Mouse (Mus musculus) liver, embryonic 14.5 days (tissue): ENCODE measurements around the gene Gdf11. TPM values are rescaled to one million over a fixed set of nuclear protein-coding genes. Genes with fewer than 3 reads are reported as not detected.
A peak's percentile ranks its signal among the peaks of the same experiment; 100 is the strongest.

Experiments
- ATAC-seq: fragments of 200-750 bp; cut with Nextera tagmentation; 2 replicates; pipeline ENCODE4 v1.8.0; 2017; ENCODE audit warnings: moderate number of reproducible peaks, mild to moderate bottlenecking, moderate library complexity; ENCODE audit not compliant: insufficient read depth
- DNase-seq, 3 experiments: peaks; one replicate each; pipeline ENCODE4 v3.0.0-alpha.2; 2012 to 2013; ENCODE audit warnings: low read depth in 3 of 3, low spot score in 3 of 3
- H3K27ac ChIP-seq: fragments of 300-500 bp; sonication (generic); 2 replicates; pipeline ENCODE4 v1.5.1; 2014; ENCODE audit warnings: moderate library complexity, mild to moderate bottlenecking, control low read depth, inconsistent platforms
- H3K27me3 ChIP-seq: fragments of 300-500 bp; sonication (generic); 2 replicates; pipeline ENCODE4 v1.6.1; 2014; ENCODE audit warnings: mild to moderate bottlenecking, low read length, moderate library complexity; ENCODE audit not compliant: control insufficient read depth, insufficient read depth
- H3K36me3 ChIP-seq: fragments of 300-500 bp; sonication (generic); replicated peaks from 2 replicates; pipeline ENCODE4 v1.6.1; 2014; ENCODE audit warnings: low read depth; ENCODE audit not compliant: control insufficient read depth, insufficient read depth
- H3K4me1 ChIP-seq, 2 experiments: fragments of 200-500 bp in 1 of 2; fragments of 300-500 bp in 1 of 2; sonication (generic) in 1 of 2; replicated peaks; 2 replicates each; pipeline ENCODE4 v1.6.1; 2012 to 2014; ENCODE audit warnings: antibody characterized with exemption in 1 of 2, inconsistent platforms in 1 of 2, low read length in 1 of 2; ENCODE audit not compliant: control insufficient read depth in 2 of 2, insufficient read depth in 2 of 2
- H3K4me2 ChIP-seq: fragments of 300-500 bp; sonication (generic); 2 replicates; pipeline ENCODE4 v1.6.1; 2014; ENCODE audit warnings: low read depth, mild to moderate bottlenecking, control low read depth, moderate library complexity
- H3K4me3 ChIP-seq, 2 experiments: fragments of 200-500 bp in 1 of 2; fragments of 300-500 bp in 1 of 2; sonication (generic) in 1 of 2; 2 replicates each; pipeline ENCODE4 v1.5.1; 2012 to 2014; ENCODE audit warnings: low read depth in 2 of 2, low read length in 2 of 2, mild to moderate bottlenecking in 2 of 2, control low read depth in 1 of 2, inconsistent platforms in 1 of 2, moderate library complexity in 1 of 2; ENCODE audit not compliant: insufficient read depth in 1 of 2
- H3K9ac ChIP-seq: fragments of 300-500 bp; sonication (generic); replicated peaks from 2 replicates; pipeline ENCODE4 v1.6.1; 2014; ENCODE audit warnings: mild to moderate bottlenecking, control low read depth, moderate library complexity
- H3K9me3 ChIP-seq: fragments of 300-500 bp; sonication (generic); 2 replicates; pipeline ENCODE4 v1.6.1; 2016; ENCODE audit warnings: low read length, mixed read lengths; ENCODE audit not compliant: control insufficient read depth
- CTCF ChIP-seq: IDR thresholded peaks from 2 replicates; pipeline ENCODE4 v1.5.1; 2016; ENCODE audit warnings: antibody characterized with exemption, low read depth, control low read depth
- EP300 ChIP-seq: IDR thresholded peaks from 2 replicates; pipeline ENCODE4 v1.6.1; 2016; ENCODE audit warnings: antibody characterized with exemption, low read depth
- WGBS: fragments of 180-500 bp; shearing (Covaris S2); extraction: QIAGEN DNeasy Blood & Tissue Kit; methylation state at CpG from one replicate; pipeline ENCODE4 v1.1.7; 2014; ENCODE audit not compliant: insufficient replicate concordance; 5-methylcytosine and 5-hydroxymethylcytosine counted together
- polyA plus RNA-seq, 2 experiments: library from polyadenylated mRNA; depleted of rRNA in 1 of 2; stranded (reverse) in 1 of 2; unstranded in 1 of 2; fragments of >200 nt; fragmentation: Nextera tagmentation in 1 of 2; extraction: Ambion mirVana in 1 of 2; gene quantifications; 2 replicates each; pipeline versions ENCODE4 v1.2.1 to v1.2.3; 2012 to 2014

Gdf11 gene
- polyA plus RNA-seq, 2 experiments: 0.23 to 0.36 TPM

- no peak overlapping the region for H3K9ac ChIP-seq
- peaks cover 52% of the 10 kb centered on the region for H3K27me3 ChIP-seq
- ATAC-seq (no peak), DNase-seq (no peak)
- no peaks in the 10 kb centered on the region for H3K36me3 ChIP-seq
- TF ChIP-seq EP300: no peak
- TF ChIP-seq CTCF: no peak
- WGBS: 51% methylated on average over 8 of the region's 8 CpGs
- no peaks in the 10 kb centered on the region for H3K9me3 ChIP-seq
- H3K4me1 ChIP-seq: no peaks in the 10 kb centered on the region
- H3K4me3 ChIP-seq: no peak overlapping the region
- no peak overlapping the region for H3K27ac ChIP-seq
- H3K4me2 ChIP-seq: no peak overlapping the region
Measured at GRCm38 (mm10) chr10:128935826-128936440, 44.4 kb upstream of the Gdf11 start.

GRCm38 (mm10) chr10:128934997-128935787 is 43.7 kb upstream of the Gdf11 start:
- Histone ChIP-seq H3K4me3 (no peak overlapping the region), H3K9ac (no peak overlapping the region), H3K4me1 (no peaks in the 10 kb centered on the region), H3K9me3 (no peaks in the 10 kb centered on the region), H3K27me3 (peaks cover 52% of the 10 kb centered on the region), H3K27ac (no peak overlapping the region), H3K36me3 (no peaks in the 10 kb centered on the region), H3K4me2 (no peak overlapping the region)
- DNase-seq (no peak), ATAC-seq (no peak)
- 55% methylated on average over 7 of the region's 7 CpGs for WGBS
- TF ChIP-seq CTCF: peak; percentile 11; the same call in 1 of the 2 replicates
- no peak for TF ChIP-seq EP300

DNA sequence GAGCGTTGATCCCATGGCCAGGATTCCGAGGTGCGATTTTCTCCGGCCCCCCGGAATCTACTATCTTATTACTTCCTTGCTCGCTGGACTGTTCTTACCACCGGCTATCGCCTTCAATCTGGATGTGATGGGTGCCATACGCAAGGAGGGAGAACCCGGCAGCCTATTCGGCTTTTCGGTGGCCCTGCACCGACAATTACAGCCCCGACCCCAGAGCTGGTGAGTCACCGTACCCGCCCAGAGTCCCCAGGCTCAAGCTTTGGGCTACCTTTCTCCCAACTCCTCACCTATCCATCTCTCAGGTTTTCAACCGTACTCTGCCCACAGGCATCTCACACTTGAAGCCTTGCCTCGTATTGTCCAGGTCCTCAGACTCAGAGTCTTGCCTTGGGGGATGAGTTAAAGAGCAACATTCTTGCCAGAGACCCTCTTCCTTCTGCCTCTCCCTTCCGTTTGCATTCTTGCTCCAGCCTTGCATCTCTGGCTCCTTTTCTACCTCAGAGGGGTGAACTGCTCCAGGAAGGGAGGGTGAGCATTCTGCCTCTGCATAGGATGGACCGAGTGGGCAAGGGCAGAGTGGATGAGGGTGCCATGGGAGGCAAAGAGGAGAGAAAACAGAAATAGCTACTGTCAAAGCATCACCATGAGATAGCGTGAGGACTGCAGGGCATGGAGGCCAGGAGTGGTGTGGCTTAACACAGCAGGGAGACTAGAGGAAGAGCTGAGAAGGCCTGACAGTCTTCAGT is 42.6 kb upstream of the Gdf11 start:
- Histone ChIP-seq H3K9me3 (no peaks in the 10 kb centered on the region), H3K27me3 (peaks cover 55% of the 10 kb centered on the region), H3K4me3 (peak overlapping the region in 1 of 2 experiments; percentile 15; a peak in 1 of 4 replicates), H3K27ac (no peak overlapping the region), H3K4me1 (no peaks in the 10 kb centered on the region), H3K4me2 (peak overlapping the region; percentile 28; the same call in 1 of the 2 replicates), H3K36me3 (no peaks in the 10 kb centered on the region), H3K9ac (no peak overlapping the region)
- ATAC-seq (no peak), DNase-seq (no peak)
- TF ChIP-seq CTCF: no peak
- no peak for TF ChIP-seq EP300
- 6% methylated on average over 21 of the region's 21 CpGs for WGBS

- no peak within 1 kb of the TSS for H3K9ac ChIP-seq
- peak within 1 kb of the TSS in 1 of 2 experiments; percentile 15; a peak in 1 of 4 replicates for H3K4me3 ChIP-seq
- under 1% methylated on average over 26 of the region's 26 CpGs for WGBS
- no peak within 1 kb of the TSS for H3K27ac ChIP-seq
- H3K36me3 ChIP-seq: no peaks in the 10 kb centered on the region
- peaks cover 59% of the 10 kb centered on the region for H3K27me3 ChIP-seq
- peak within 1 kb of the TSS; percentile 28; the same call in 1 of the 2 replicates for H3K4me2 ChIP-seq
- H3K4me1 ChIP-seq: no peaks in the 10 kb centered on the region
- no peaks in the 10 kb centered on the region for H3K9me3 ChIP-seq
- 0 out of 2 replicates have a peak, but pooled peaks have one; percentile 33 for ATAC-seq
- TF ChIP-seq EP300: no peak
- TF ChIP-seq CTCF: no peak
- DNase-seq: no peak
Measured at GRCm38 (mm10) chr10:128933574-128933973, 42.1 kb upstream of the Gdf11 start, which contains the start of gene Itga7. TSS of gene Itga7 (plus strand) at chr10:128933818.

DNA sequence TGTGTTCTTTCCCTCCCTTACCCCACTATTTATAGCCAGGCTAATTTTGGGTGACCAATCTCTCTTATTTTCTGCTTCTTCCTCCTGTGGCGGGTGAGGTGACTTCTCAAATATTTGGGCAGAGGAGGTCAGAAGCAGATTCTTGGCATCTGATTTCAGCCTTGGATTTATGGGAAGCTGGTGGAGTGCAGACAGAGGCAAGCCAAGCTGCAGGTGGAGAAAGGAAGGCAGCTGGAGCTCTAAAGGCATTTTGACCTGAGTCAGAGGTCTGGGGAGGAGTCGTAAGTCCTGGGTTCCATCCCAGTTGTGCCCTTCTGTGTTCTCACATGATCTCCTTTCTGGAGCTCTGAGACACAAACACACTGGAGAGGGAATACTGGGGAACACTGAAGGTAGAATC is 39.9 kb upstream of the Gdf11 start:
- Histone ChIP-seq H3K27ac (no peak overlapping the region), H3K4me3 (no peak overlapping the region), H3K27me3 (peaks cover 58% of the 10 kb centered on the region), H3K36me3 (no peaks in the 10 kb centered on the region), H3K4me2 (no peak overlapping the region), H3K9me3 (no peaks in the 10 kb centered on the region), H3K4me1 (no peaks in the 10 kb centered on the region), H3K9ac (no peak overlapping the region)
- no peak for TF ChIP-seq CTCF
- no peak for TF ChIP-seq EP300
- no peak for DNase-seq
- ATAC-seq: no peak
- 41% methylated on average over 2 of the region's 2 CpGs for WGBS
